ENCODE assay signal across 25 mouse cellular contexts in the genomic region with DNA sequence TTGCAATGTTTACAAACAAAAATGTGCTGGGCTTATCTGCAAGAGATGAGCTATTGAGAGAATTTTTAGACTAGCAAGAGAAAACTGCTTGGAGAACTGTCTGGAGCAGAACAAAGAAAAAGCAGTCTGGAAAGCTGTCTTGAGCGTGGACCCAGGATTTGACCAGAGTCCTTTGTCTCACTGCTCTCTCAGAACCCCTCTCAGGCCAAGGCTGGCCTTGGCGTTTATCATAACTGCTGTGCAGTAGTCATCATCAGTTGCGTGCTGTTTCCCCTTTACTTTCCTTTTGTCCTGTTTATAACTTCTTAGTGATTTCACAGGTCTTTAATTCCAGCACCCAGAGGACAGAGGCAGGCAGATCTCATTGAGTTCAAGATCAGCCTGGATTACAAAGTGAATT. TPM values are rescaled to one million over a fixed set of nuclear protein-coding genes. Genes with fewer than 3 reads are reported as not detected.
A peak's percentile ranks its signal among the peaks of the same experiment; 100 is the strongest.
DNase-seq lines count a peak whose midpoint lies in the region; ATAC-seq and TF ChIP-seq lines count a peak whose summit lies in the region.
"Had no signal": no experiment of that assay in that cellular context is flagged by ENCODE, and none has a peak within 500 bp of the region (broad histone marks: within the 10 kb centered on the region; RNA-seq: fewer than 3 reads in every experiment).

No protein-coding gene starts in this region.

- H3K27me3 ChIP-seq in thymus, adult 2 months (ENCODE audit: control insufficient read depth, insufficient read depth, low read length): no peaks in the 10 kb centered on the region
- H3K27me3 ChIP-seq in hindbrain, embryonic 13.5 days: no peaks in the 10 kb centered on the region
- H3K27me3 ChIP-seq: CH12.LX; embryonic facial prominence, embryonic 13.5 days; embryonic facial prominence, embryonic 15.5 days; forebrain, embryonic 12.5 days; Patski had no signal

- ATAC-seq in hindbrain, embryonic 13.5 days (ENCODE audit: low FRiP score): no peak
- ATAC-seq: CD4-positive, CD25-positive, alpha-beta regulatory T cell, adult 4 months; forebrain, embryonic 14.5 days; forebrain, embryonic 16.5 days; Patski had no signal

- H3K36me3 ChIP-seq in thymus, adult 2 months (ENCODE audit: control insufficient read depth, insufficient read depth, low read length): no peaks in the 10 kb centered on the region
- H3K36me3 ChIP-seq in hindbrain, embryonic 13.5 days: peaks cover 3% of the 10 kb centered on the region; the same call in 1 of the 2 replicates
- H3K36me3 ChIP-seq: forebrain, embryonic 12.5 days had no signal

- no peak for TF ChIP-seq CTCF in thymus, adult 2 months (IDR thresholded peaks at IDR 0.05; ENCODE audit: borderline replicate concordance, control insufficient read depth, extremely low read depth, insufficient read depth, low read length, poor library complexity)

- 100% methylated on average over 3 of the region's 3 CpGs for WGBS in thymus, adult 2 months
- whole genome bisulfite sequencing in hindbrain, embryonic 13.5 days: 88% methylated on average over 3 of the region's 3 CpGs

- DNase-seq in adrenal gland, adult (ENCODE audit: inconsistent age in 2 of 2, low spot score in 1 of 2): peak; percentile 22 to 70
- no peak for DNase-seq in adrenal gland, postnatal 4 days (ENCODE audit: low spot score in 2 of 2)
- DNase-seq in adrenal gland, postnatal 10 days: peak; percentile 22
- peak; percentile 18 for DNase-seq in adrenal gland, postnatal 25 days
- DNase-seq in thymus, adult 2 months: no peak
- no peak for DNase-seq in T-cell, adult 2 months (ENCODE audit: low spot score)
- DNase-seq: B cell, adult 2 months; cerebellum, adult 11-12 months; cerebellum, adult 2 months; cerebellum, adult 9-10 months; cerebellum, postnatal 14 days; cerebellum, postnatal 36 days; embryo, embryonic 11 days had no signal

- no peak overlapping the region for H3K27ac ChIP-seq in thymus, adult 2 months (ENCODE audit: control insufficient read depth, insufficient read depth, low read length)
- H3K27ac ChIP-seq in hindbrain, embryonic 13.5 days: no peak overlapping the region
- H3K27ac ChIP-seq: embryonic facial prominence, embryonic 13.5 days; embryonic facial prominence, embryonic 15.5 days; forebrain, embryonic 10.5 days; forebrain, embryonic 12.5 days had no signal

- no peak overlapping the region for H3K9ac ChIP-seq in hindbrain, embryonic 13.5 days
- H3K9ac ChIP-seq: embryonic facial prominence, embryonic 13.5 days; embryonic facial prominence, embryonic 15.5 days; forebrain, embryonic 12.5 days had no signal

- H3K4me2 ChIP-seq in hindbrain, embryonic 13.5 days: no peak overlapping the region
- H3K4me2 ChIP-seq: embryonic facial prominence, embryonic 13.5 days; embryonic facial prominence, embryonic 15.5 days; forebrain, embryonic 12.5 days had no signal

- no peaks in the 10 kb centered on the region for H3K9me3 ChIP-seq in hindbrain, embryonic 13.5 days
- H3K9me3 ChIP-seq: embryonic facial prominence, embryonic 13.5 days; embryonic facial prominence, embryonic 15.5 days; forebrain, embryonic 10.5 days; forebrain, embryonic 12.5 days; G1E had no signal

- H3K4me3 ChIP-seq in thymus, adult 2 months (ENCODE audit: control insufficient read depth, insufficient read depth, low read length): no peak overlapping the region
- H3K4me3 ChIP-seq in hindbrain, embryonic 13.5 days: no peak overlapping the region
- H3K4me3 ChIP-seq: embryonic facial prominence, embryonic 13.5 days; embryonic facial prominence, embryonic 15.5 days; erythroblast, embryonic 14.5 days; forebrain, embryonic 10.5 days; forebrain, embryonic 12.5 days had no signal

- no peak for TF ChIP-seq POLR2A in thymus, adult 2 months (IDR thresholded peaks at IDR 0.05; ENCODE audit: control insufficient read depth, extremely low read depth, insufficient read depth, low read length, poor library complexity)

- H3K4me1 ChIP-seq in thymus, adult 2 months (replicated peaks; ENCODE audit: control insufficient read depth, insufficient read depth, low read length): no peaks in the 10 kb centered on the region
- H3K4me1 ChIP-seq in hindbrain, embryonic 13.5 days (replicated peaks): no peaks in the 10 kb centered on the region
- H3K4me1 ChIP-seq: embryonic facial prominence, embryonic 13.5 days; embryonic facial prominence, embryonic 15.5 days; forebrain, embryonic 12.5 days had no signal

RNA-seq across cellular contexts. Expression of gene Aimp1, which starts 20.0 kb away (rescaled TPM):
- total RNA-seq in adrenal gland, postnatal 4 days (2021): 10 to 100 TPM; 68.3 to 75.3 TPM
- 10 to 100 TPM; 49.9 to 53.7 TPM for total RNA-seq in adrenal gland, postnatal 10 days (2021)
- total RNA-seq in adrenal gland, postnatal 25 days (2021): 49.4 and 50.2 TPM in 2 replicates
- polyA plus RNA-seq in thymus, adult 2 months (2012; rRNA removed): 15.0 and 17.4 TPM in 2 replicates
- 58.1 and 61.1 TPM in 2 replicates for polyA plus RNA-seq in hindbrain, embryonic 13.5 days (2015; fragmentation: Nextera tagmentation; extraction: Ambion mirVana)

RNA-seq across cellular contexts. Expression of gene Tbck, which starts 20.3 kb away (rescaled TPM):
- 10 to 100 TPM; 26.2 to 28.6 TPM for total RNA-seq in adrenal gland, postnatal 4 days (2021)
- total RNA-seq in adrenal gland, postnatal 10 days (2021): 10 to 100 TPM; 17.9 to 24.0 TPM
- 21.9 and 27.5 TPM in 2 replicates for total RNA-seq in adrenal gland, postnatal 25 days (2021)
- 4.7 and 5.0 TPM in 2 replicates for polyA plus RNA-seq in thymus, adult 2 months (2012; rRNA removed)
- 33.3 and 37.2 TPM in 2 replicates for polyA plus RNA-seq in hindbrain, embryonic 13.5 days (2015; fragmentation: Nextera tagmentation; extraction: Ambion mirVana)

Comparison
In these comparisons a context has a peak if more than half of its experiments do, and no peak if none do; other contexts are left out.
1. DNase-seq: peak in adrenal gland, adult (2 of 2), adrenal gland, postnatal 10 days (single experiment) and adrenal gland, postnatal 25 days (single experiment); none in adrenal gland, postnatal 4 days (0 of 2), thymus, adult 2 months (single experiment) and T-cell, adult 2 months (single experiment).